Mouse (Mus musculus) stomach, postnatal 0 days (tissue): ENCODE results near the gene Tgm5. TPM values are rescaled to one million over a fixed set of nuclear protein-coding genes. Genes with fewer than 3 reads are reported as not detected.

ENCODE experiments used
- ATAC-seq: fragments of 200-750 bp; cut with Nextera tagmentation; 2 replicates; pipeline ENCODE4 v1.8.0; 2017; ENCODE audit not compliant: low FRiP score, low TSS enrichment
- DNase-seq: peaks from one replicate; pipeline ENCODE4 v3.0.0-alpha.2; 2016; ENCODE audit warnings: low spot score
- H3K27ac ChIP-seq: fragments of 300-500 bp; sonication (generic); replicated peaks from 2 replicates; pipeline ENCODE4 v1.5.1; 2014; ENCODE audit warnings: mild to moderate bottlenecking, control low read depth
- H3K27me3 ChIP-seq: fragments of 300-500 bp; sonication (generic); 2 replicates; pipeline ENCODE4 v1.6.1; 2014; ENCODE audit warnings: low read length; ENCODE audit not compliant: control insufficient read depth, insufficient read depth
- H3K36me3 ChIP-seq: fragments of 300-500 bp; sonication (generic); 2 replicates; pipeline ENCODE4 v1.6.1; 2014; ENCODE audit warnings: low read length, mixed read lengths; ENCODE audit not compliant: control insufficient read depth, insufficient read depth
- H3K4me1 ChIP-seq: fragments of 300-500 bp; sonication (generic); replicated peaks from 2 replicates; pipeline ENCODE4 v1.6.1; 2014; ENCODE audit warnings: antibody characterized with exemption; ENCODE audit not compliant: control insufficient read depth, insufficient read depth
- H3K4me2 ChIP-seq: fragments of 300-500 bp; sonication (generic); replicated peaks from 2 replicates; pipeline ENCODE4 v1.6.1; 2014; ENCODE audit warnings: low read depth, mild to moderate bottlenecking, control low read depth, moderate library complexity
- H3K4me3 ChIP-seq: fragments of 300-500 bp; sonication (generic); 2 replicates; pipeline ENCODE4 v1.5.1; 2014; ENCODE audit warnings: low read depth, low read length, control low read depth
- H3K9ac ChIP-seq: fragments of 300-500 bp; sonication (generic); 2 replicates; pipeline ENCODE4 v1.6.1; 2014; ENCODE audit warnings: mild to moderate bottlenecking, low read length, control low read depth, mixed read lengths
- H3K9me3 ChIP-seq: fragments of 300-500 bp; sonication (generic); 2 replicates; pipeline ENCODE4 v1.6.1; 2016; ENCODE audit warnings: low read length; ENCODE audit not compliant: control insufficient read depth
- CTCF ChIP-seq: IDR thresholded peaks from 2 replicates; pipeline ENCODE4 v1.5.1; 2016; ENCODE audit warnings: antibody characterized with exemption, low read depth, mild to moderate bottlenecking, moderate library complexity
- EP300 ChIP-seq: optimal IDR thresholded peaks from 2 replicates; pipeline ENCODE3; 2016; ENCODE audit warnings: antibody characterized with exemption
- WGBS: fragments of 180-500 bp; shearing (Covaris S2); extraction: QIAGEN DNeasy Blood & Tissue Kit; methylation state at CpG from one replicate; pipeline ENCODE4 v1.1.7; 2014; 5-methylcytosine and 5-hydroxymethylcytosine counted together
- polyA plus RNA-seq: library from polyadenylated mRNA; unstranded; fragments of >200 nt; fragmentation: Nextera tagmentation; extraction: Ambion mirVana; gene quantifications from 2 replicates; pipeline ENCODE4 v1.2.1, GENCODE M21; 2015

The Tgm5 gene
- polyA plus RNA-seq, 1 experiment from 2014 or later: 1.8 TPM

DNA sequence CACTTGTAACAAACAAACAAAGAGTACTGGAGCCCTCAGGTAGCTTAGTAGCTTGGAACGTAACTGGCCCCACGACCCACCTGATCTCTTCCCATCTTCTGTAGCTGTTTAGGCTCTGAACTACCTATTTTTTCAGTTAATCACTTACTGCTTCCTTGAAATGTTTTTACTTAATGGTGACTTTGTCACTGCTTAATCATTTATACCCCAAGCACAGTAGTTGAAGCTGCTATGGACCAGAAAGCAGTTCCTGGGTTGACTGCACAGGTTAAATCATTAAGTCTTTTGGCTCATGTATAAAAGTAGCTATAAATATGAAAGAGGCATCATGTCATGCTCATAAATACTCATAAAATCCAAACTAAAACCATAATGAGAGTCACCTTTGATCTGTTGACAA, 29.8 kb upstream of the Tgm5 start:
- Histone ChIP-seq H3K4me3 (no peak overlapping the region), H3K4me2 (no peak overlapping the region), H3K27ac (no peak overlapping the region), H3K4me1 (no peaks in the 10 kb centered on the region), H3K27me3 (no peaks in the 10 kb centered on the region), H3K9me3 (no peaks in the 10 kb centered on the region), H3K9ac (no peak overlapping the region), H3K36me3 (no peaks in the 10 kb centered on the region)
- 84% methylated on average over 2 of the region's 2 CpGs for WGBS
- DNase-seq: no peak
- no peak for ATAC-seq
- TF ChIP-seq EP300 (no peak), CTCF (no peak)

DNA sequence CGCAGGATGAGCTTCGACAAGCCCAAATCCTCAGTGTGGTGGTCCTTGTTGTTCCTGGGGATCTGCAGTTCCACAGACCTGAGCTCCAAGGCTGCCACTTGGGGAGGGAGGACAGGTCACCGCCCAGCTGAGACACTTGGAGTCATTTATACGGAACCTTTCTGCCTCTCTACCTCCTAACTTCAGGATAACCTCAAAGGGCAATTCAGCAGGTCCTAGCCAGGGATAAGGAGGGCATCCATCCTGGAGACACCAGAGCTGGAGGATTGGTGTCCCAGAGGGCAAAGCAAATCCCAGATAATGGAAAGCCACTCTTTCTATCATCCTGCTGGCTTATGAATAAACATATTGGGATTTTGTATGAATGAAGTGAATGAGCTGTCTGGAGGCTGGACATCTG, 24.1 kb upstream of the Tgm5 start, which contains the start of gene Tgm7:
TSS of gene Tgm7 (minus strand) at position 101 of the 400 bp plus-strand sequence.
- ATAC-seq: no peak
- TF ChIP-seq CTCF: no peak
- TF ChIP-seq EP300: no peak
- WGBS: 88% methylated on average over 4 of the region's 4 CpGs
- H3K27me3 ChIP-seq: no peaks in the 10 kb centered on the region
- no peak within 1 kb of the TSS for H3K27ac ChIP-seq
- H3K9ac ChIP-seq: no peak within 1 kb of the TSS
- no peak within 1 kb of the TSS for H3K4me3 ChIP-seq
- DNase-seq: no peak
- no peak within 1 kb of the TSS for H3K4me2 ChIP-seq
- no peaks in the 10 kb centered on the region for H3K9me3 ChIP-seq
- no peaks in the 10 kb centered on the region for H3K4me1 ChIP-seq
- H3K36me3 ChIP-seq: no peaks in the 10 kb centered on the region

DNA sequence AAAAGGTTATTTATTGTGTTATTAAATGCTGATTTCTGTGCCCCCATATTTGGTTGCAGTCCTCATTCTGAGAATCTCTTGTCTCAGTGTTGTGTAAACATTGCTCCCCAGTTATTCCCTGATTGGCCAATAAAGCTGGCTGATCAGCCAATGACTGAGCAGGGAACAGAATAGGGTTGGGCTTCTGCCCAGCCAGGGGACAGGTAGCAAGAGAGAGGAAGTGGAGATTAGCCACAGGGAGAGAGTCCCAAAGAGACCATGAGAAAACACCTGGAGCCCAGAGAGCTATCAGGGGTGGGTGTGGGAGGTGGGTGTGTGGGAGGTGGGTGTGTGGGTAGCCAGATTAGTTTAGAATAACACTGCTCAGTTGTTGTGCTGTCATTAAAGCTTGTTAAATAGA, 20.3 kb upstream of the Tgm5 start:
- ATAC-seq (0 out of 2 replicates have a peak, but pooled peaks have one; percentile 40), DNase-seq (no peak)
- Histone ChIP-seq H3K27ac (no peak overlapping the region), H3K4me3 (no peak overlapping the region), H3K36me3 (no peaks in the 10 kb centered on the region), H3K27me3 (no peaks in the 10 kb centered on the region), H3K4me1 (no peaks in the 10 kb centered on the region), H3K9ac (no peak overlapping the region), H3K4me2 (no peak overlapping the region), H3K9me3 (no peaks in the 10 kb centered on the region)
- no peak for TF ChIP-seq EP300
- TF ChIP-seq CTCF: no peak

DNA sequence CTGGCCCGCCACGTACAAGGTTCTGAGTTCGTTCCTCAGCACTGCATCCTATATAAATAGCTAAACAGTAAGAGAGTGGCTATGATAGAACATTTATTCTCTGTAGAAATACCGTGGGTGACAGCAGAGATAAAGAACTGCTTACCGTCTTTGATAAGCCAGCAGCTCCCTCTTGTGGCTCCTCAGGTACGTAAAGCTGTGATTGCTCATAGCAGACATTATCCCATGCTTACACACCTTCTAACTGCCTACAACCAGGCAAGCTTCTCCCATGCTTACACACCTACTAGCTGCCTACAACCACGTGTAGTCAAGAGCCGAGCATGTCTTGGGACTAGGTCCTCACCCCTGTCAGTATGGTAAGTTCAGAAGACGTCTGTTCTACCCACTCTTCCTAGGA, 16.4 kb upstream of the Tgm5 start:
- no peak overlapping the region for H3K4me2 ChIP-seq
- no peaks in the 10 kb centered on the region for H3K4me1 ChIP-seq
- H3K27me3 ChIP-seq: no peaks in the 10 kb centered on the region
- H3K9me3 ChIP-seq: no peaks in the 10 kb centered on the region
- DNase-seq (peak; percentile 63), ATAC-seq (peak; percentile 51; the same call in 1 of the 2 replicates)
- H3K27ac ChIP-seq: no peak overlapping the region
- WGBS: 16% methylated on average over 9 of the region's 9 CpGs
- H3K9ac ChIP-seq: no peak overlapping the region
- no peak overlapping the region for H3K4me3 ChIP-seq
- TF ChIP-seq CTCF: peak; percentile 87
- no peak for TF ChIP-seq EP300
- no peaks in the 10 kb centered on the region for H3K36me3 ChIP-seq

DNA sequence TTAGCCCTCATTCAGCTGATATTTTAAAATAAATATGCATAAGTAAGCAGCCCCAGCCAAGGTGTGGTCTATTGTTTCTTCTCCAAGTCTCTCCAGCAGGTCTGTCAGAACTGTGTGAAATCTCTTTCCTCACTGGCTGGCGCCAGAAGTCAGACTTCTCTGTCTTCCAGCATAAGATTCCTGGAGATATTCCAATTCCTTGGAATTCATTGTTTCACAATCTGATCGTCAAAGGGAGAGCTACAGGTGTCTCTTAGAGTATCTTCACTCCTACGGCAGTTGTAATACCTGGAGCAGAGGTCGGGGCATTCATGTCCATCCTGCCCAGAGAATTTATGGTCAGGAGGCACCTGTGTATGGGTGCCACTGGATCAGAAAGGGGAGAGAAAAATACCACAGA, 4.1 kb upstream of the Tgm5 start:
- ATAC-seq (no peak), DNase-seq (no peak)
- H3K9me3 ChIP-seq: no peaks in the 10 kb centered on the region
- 53% methylated on average over 4 of the region's 4 CpGs for WGBS
- no peak for TF ChIP-seq CTCF
- TF ChIP-seq EP300: no peak
- no peak overlapping the region for H3K4me2 ChIP-seq
- H3K9ac ChIP-seq: no peak overlapping the region
- no peaks in the 10 kb centered on the region for H3K27me3 ChIP-seq
- no peak overlapping the region for H3K4me3 ChIP-seq
- H3K4me1 ChIP-seq: no peaks in the 10 kb centered on the region
- H3K27ac ChIP-seq: no peak overlapping the region
- H3K36me3 ChIP-seq: no peaks in the 10 kb centered on the region

DNA sequence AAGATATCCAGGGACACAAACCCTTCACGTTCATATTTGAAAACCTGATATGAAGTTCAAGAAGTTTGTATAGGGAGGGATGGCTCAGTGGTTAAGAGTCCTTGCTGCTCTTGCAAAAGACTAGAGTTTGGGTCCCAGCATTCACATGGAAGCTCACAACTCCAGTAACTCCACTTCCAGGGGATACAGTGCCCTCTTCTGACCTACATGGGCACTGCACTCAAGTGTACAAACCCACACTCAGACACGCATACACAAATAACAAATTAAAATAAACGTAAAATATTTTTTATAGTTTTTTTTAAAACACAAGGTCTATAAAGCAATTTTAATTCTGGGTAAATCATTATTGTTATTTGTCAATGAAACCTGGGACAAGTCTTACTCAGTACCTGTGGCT, 2.9 kb upstream of the Tgm5 start:
- H3K4me3 ChIP-seq: no peak overlapping the region
- H3K27ac ChIP-seq: no peak overlapping the region
- no peaks in the 10 kb centered on the region for H3K9me3 ChIP-seq
- H3K36me3 ChIP-seq: no peaks in the 10 kb centered on the region
- H3K4me2 ChIP-seq: no peak overlapping the region
- H3K9ac ChIP-seq: no peak overlapping the region
- WGBS: 86% methylated on average over 3 of the region's 3 CpGs
- no peaks in the 10 kb centered on the region for H3K27me3 ChIP-seq
- H3K4me1 ChIP-seq: no peaks in the 10 kb centered on the region
- ATAC-seq: no peak
- TF ChIP-seq CTCF (peak; percentile 27; the same call in 1 of the 2 replicates), EP300 (no peak)
- no peak for DNase-seq
